ENCODE assay signal across 15 mouse cellular contexts in the genomic region with DNA sequence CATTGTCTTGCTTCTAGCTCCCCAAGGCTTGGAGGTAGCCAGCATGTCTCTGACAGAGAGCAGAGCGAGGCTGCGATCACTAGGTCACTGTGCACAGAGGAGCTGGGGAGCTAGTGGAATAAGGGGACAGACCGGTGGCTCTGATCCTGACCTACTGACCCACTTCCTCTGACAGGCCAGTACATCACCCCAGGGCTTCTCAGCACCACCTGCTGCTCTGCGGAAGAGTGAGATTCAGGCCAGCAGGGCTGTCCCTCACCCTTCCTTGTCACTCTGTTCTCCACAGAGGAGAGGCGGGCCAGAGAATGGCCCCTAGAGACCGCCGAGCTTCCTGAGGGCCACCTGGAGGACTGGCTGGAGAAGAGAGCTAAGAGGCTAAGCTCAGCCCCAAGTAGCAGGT. TPM values are rescaled to one million over a fixed set of nuclear protein-coding genes. Genes with fewer than 3 reads are reported as not detected.
"Had no signal": no experiment of that assay in that cellular context is flagged by ENCODE, and none has a peak within 500 bp of the region (broad histone marks: within the 10 kb centered on the region; RNA-seq: fewer than 3 reads in every experiment).

No protein-coding gene starts in this region.

- DNase-seq: kidney, postnatal 14 days; lung, adult 2 months; lung, postnatal 36 days; right cerebral cortex, postnatal 25 days; thymus, postnatal 4 days had no signal

- ATAC-seq: lung, postnatal 0 days; midbrain, embryonic 15.5 days had no signal

- H3K27ac ChIP-seq: kidney, embryonic 15.5 days; left cerebral cortex, adult 2 months; limb, embryonic 10.5 days; liver, embryonic 15.5 days; midbrain, embryonic 15.5 days; neural tube, embryonic 12.5 days; stomach, postnatal 0 days had no signal

- H3K4me3 ChIP-seq: kidney, embryonic 15.5 days; left cerebral cortex, adult 2 months; limb, embryonic 10.5 days; liver, embryonic 15.5 days; midbrain, embryonic 15.5 days; neural tube, embryonic 12.5 days had no signal

- H3K36me3 ChIP-seq: liver, embryonic 15.5 days; midbrain, embryonic 15.5 days had no signal

- H3K4me1 ChIP-seq: liver, embryonic 15.5 days had no signal

- H3K27me3 ChIP-seq: kidney, embryonic 15.5 days; liver, embryonic 15.5 days; midbrain, embryonic 15.5 days; neural tube, embryonic 12.5 days had no signal

RNA-seq across cellular contexts. Expression of a gene that starts 14.8 kb away (rescaled TPM):
- polyA plus RNA-seq: large intestine, adult 2 months; small intestine, adult 2 months had no signal
